Mouse (Mus musculus) lung, postnatal 0 days (tissue): Measurements from ENCODE around the gene Rnaseh2b.

ENCODE experiments used
- CTCF ChIP-seq: IDR thresholded peaks from 2 replicates; pipeline ENCODE4 v1.5.1; 2016; ENCODE audit warnings: antibody characterized with exemption, mild to moderate bottlenecking
- EP300 ChIP-seq: IDR thresholded peaks from 2 replicates; pipeline ENCODE4 v1.6.1; 2016; ENCODE audit warnings: antibody characterized with exemption, mild to moderate bottlenecking, control low read depth

- TF ChIP-seq CTCF = no peak
- 0 out of 2 replicates have a peak, but pooled peaks have one; percentile 25 for TF ChIP-seq EP300
These were observed 124.3 kb downstream of the Rnaseh2b start for GRCm38 (mm10) chr14:62416742-62417134.
